Mouse (Mus musculus) kidney, adult 2 months (tissue): ENCODE measurements around the gene Thap12. TPM values are rescaled to one million over a fixed set of nuclear protein-coding genes. Genes with fewer than 3 reads are reported as not detected.
A peak's percentile ranks its signal among the peaks of the same experiment; 100 is the strongest.

Experiments
- DNase-seq: peaks from one replicate; pipeline ENCODE4 v3.0.0; 2021
- H3K27ac ChIP-seq: fragments of 200-500 bp; 2 replicates; pipeline ENCODE4 v1.5.1; 2012; ENCODE audit warnings: low read depth, low read length, control low read depth, inconsistent platforms; ENCODE audit not compliant: insufficient read depth
- H3K27me3 ChIP-seq: fragments of 200-500 bp; replicated peaks from 2 replicates; pipeline ENCODE4 v1.6.1; 2012; ENCODE audit warnings: mild to moderate bottlenecking, moderate library complexity, low read length, inconsistent platforms; ENCODE audit not compliant: control insufficient read depth, insufficient read depth
- H3K36me3 ChIP-seq: fragments of 200-500 bp; 2 replicates; pipeline ENCODE4 v1.6.1; 2012; ENCODE audit warnings: mild to moderate bottlenecking, moderate library complexity, low read length, inconsistent platforms; ENCODE audit not compliant: control insufficient read depth, insufficient read depth
- H3K4me1 ChIP-seq: fragments of 200-500 bp; 2 replicates; pipeline ENCODE4 v1.6.1; 2011; ENCODE audit warnings: low read length; ENCODE audit not compliant: control insufficient read depth, insufficient read depth
- H3K4me3 ChIP-seq: fragments of 200-500 bp; 2 replicates; pipeline ENCODE4 v1.5.1; 2011; ENCODE audit warnings: mild to moderate bottlenecking, low read depth, low read length, control low read depth; ENCODE audit not compliant: insufficient read depth
- CTCF ChIP-seq: fragments of 200-500 bp; conservative IDR thresholded peaks from 2 replicates; pipeline ENCODE4 v1.5.1; 2011; ENCODE audit warnings: low read depth, mild to moderate bottlenecking, control low read depth, low read length, moderate library complexity, mixed read lengths; ENCODE audit not compliant: insufficient read depth, insufficient read length
- POLR2A ChIP-seq: fragments of 200-500 bp; IDR thresholded peaks from one replicate; pipeline ENCODE4 v1.6.1; 2011; ENCODE audit warnings: low read depth, low read length, control low read depth
- WGBS: fragments of 180-500 bp; shearing (Covaris S2); methylation state at CpG from one replicate; pipeline ENCODE4 v1.1.7; 2018; 5-methylcytosine and 5-hydroxymethylcytosine counted together
- polyA plus RNA-seq: library from polyadenylated mRNA; depleted of rRNA; stranded (reverse); fragments of >200 nt; gene quantifications from 2 replicates; pipeline ENCODE4 v1.2.3, GENCODE M21; 2012; rRNA removed

Thap12 gene
- polyA plus RNA-seq, result 12.3 and 13.3 TPM in 2 replicates

GRCm38 (mm10) chr7:98702283-98703240 is at the start of gene Thap12:
TSS of gene Thap12 (plus strand) at chr7:98703103.
- TF ChIP-seq POLR2A, result peak; percentile 81
- no peak; the same call in 1 of the 2 replicates for TF ChIP-seq CTCF
- WGBS, result under 1% methylated on average over 65 of the region's 65 CpGs
- H3K4me1 ChIP-seq, result peaks cover 7% of the 10 kb centered on the region; the same call in 1 of the 2 replicates
- H3K27me3 ChIP-seq, result no peaks in the 10 kb centered on the region
- peak within 1 kb of the TSS; percentile 88 for H3K4me3 ChIP-seq
- H3K27ac ChIP-seq, result peak within 1 kb of the TSS; percentile 94
- H3K36me3 ChIP-seq, result no peaks in the 10 kb centered on the region
- peak; percentile 99 for DNase-seq

- H3K36me3 ChIP-seq, result no peaks in the 10 kb centered on the region
- no peaks in the 10 kb centered on the region; the same call in 1 of the 2 replicates for H3K4me1 ChIP-seq
- DNase-seq, result peak; percentile 84
- TF ChIP-seq CTCF, result 0 out of 2 replicates have a peak, but pooled peaks have one; percentile 13
- TF ChIP-seq POLR2A, result no peak
- H3K4me3 ChIP-seq, result peak overlapping the region; percentile 72
- peak overlapping the region; percentile 63 for H3K27ac ChIP-seq
- under 1% methylated on average over 74 of the region's 74 CpGs for WGBS
- H3K27me3 ChIP-seq, result no peaks in the 10 kb centered on the region
Measured at GRCm38 (mm10) chr7:98655681-98656530, 47.0 kb upstream of the Thap12 start.

GRCm38 (mm10) chr7:98656531-98657221 is 46.2 kb upstream of the Thap12 start, which contains the start of gene Emsy:
TSS of gene Emsy (minus strand) at chr7:98656783.
- H3K4me1 ChIP-seq, result no peaks in the 10 kb centered on the region; the same call in 1 of the 2 replicates
- H3K4me3 ChIP-seq, result peak within 1 kb of the TSS; percentile 74
- H3K27me3 ChIP-seq, result no peaks in the 10 kb centered on the region
- H3K36me3 ChIP-seq, result no peaks in the 10 kb centered on the region
- no peak for TF ChIP-seq CTCF
- peak; percentile 76 for TF ChIP-seq POLR2A
- DNase-seq, result peak; percentile 99
- under 1% methylated on average over 42 of the region's 42 CpGs for WGBS
- H3K27ac ChIP-seq, result peak within 1 kb of the TSS; percentile 87

GRCm38 (mm10) chr7:98665166-98665565 is 37.7 kb upstream of the Thap12 start:
- no peaks in the 10 kb centered on the region for H3K4me1 ChIP-seq
- no peaks in the 10 kb centered on the region for H3K27me3 ChIP-seq
- H3K36me3 ChIP-seq, result no peaks in the 10 kb centered on the region
- no peak overlapping the region for H3K4me3 ChIP-seq
- H3K27ac ChIP-seq, result no peak overlapping the region
- no peak for DNase-seq
- WGBS, result 62% methylated on average over 5 of the region's 5 CpGs
- TF ChIP-seq CTCF (no peak), POLR2A (no peak)

GRCm38 (mm10) chr7:98665726-98666125 is 37.2 kb upstream of the Thap12 start:
- TF ChIP-seq POLR2A, result no peak
- no peak for TF ChIP-seq CTCF
- DNase-seq, result no peak
- Histone ChIP-seq H3K4me1 (no peaks in the 10 kb centered on the region), H3K36me3 (no peaks in the 10 kb centered on the region), H3K27ac (no peak overlapping the region), H3K27me3 (no peaks in the 10 kb centered on the region), H3K4me3 (no peak overlapping the region)
- WGBS, result 90% methylated on average over 6 of the region's 6 CpGs

- 58% methylated on average over 6 of the region's 6 CpGs for WGBS
- no peak overlapping the region for H3K4me3 ChIP-seq
- no peaks in the 10 kb centered on the region for H3K4me1 ChIP-seq
- H3K27me3 ChIP-seq, result no peaks in the 10 kb centered on the region
- H3K36me3 ChIP-seq, result no peaks in the 10 kb centered on the region
- TF ChIP-seq CTCF (no peak), POLR2A (no peak)
- H3K27ac ChIP-seq, result peak overlapping the region; percentile 73
- peak; percentile 34 for DNase-seq
Measured at GRCm38 (mm10) chr7:98667956-98668746, 34.8 kb upstream of the Thap12 start.
